Mouse (Mus musculus) lung, embryonic 14.5 days (tissue): ENCODE results near the gene Tbc1d13. TPM values are rescaled to one million over a fixed set of nuclear protein-coding genes. Genes with fewer than 3 reads are reported as not detected.

ENCODE experiments used
- ATAC-seq: fragments of 200-750 bp; cut with Nextera tagmentation; 2 replicates; pipeline ENCODE4 v1.8.0; 2017; ENCODE audit warnings: mild to moderate bottlenecking, moderate TSS enrichment, moderate library complexity; ENCODE audit not compliant: insufficient read depth
- DNase-seq: peaks from one replicate; pipeline ENCODE4 v3.0.0-alpha.2; 2015
- H3K27ac ChIP-seq: fragments of 300-500 bp; sonication (generic); 2 replicates; pipeline ENCODE4 v1.5.1; 2014; ENCODE audit warnings: low read depth, mild to moderate bottlenecking, moderate library complexity
- H3K27me3 ChIP-seq: fragments of 300-500 bp; sonication (generic); 2 replicates; pipeline ENCODE4 v1.6.1; 2014; ENCODE audit warnings: low read length, control low read depth; ENCODE audit not compliant: insufficient read depth
- H3K36me3 ChIP-seq: fragments of 300-500 bp; sonication (generic); 2 replicates; pipeline ENCODE4 v1.6.1; 2014; ENCODE audit warnings: control low read depth; ENCODE audit not compliant: insufficient read depth
- H3K4me1 ChIP-seq: fragments of 300-500 bp; sonication (generic); 2 replicates; pipeline ENCODE4 v1.6.1; 2014; ENCODE audit warnings: antibody characterized with exemption, control low read depth; ENCODE audit not compliant: insufficient read depth
- H3K4me2 ChIP-seq: fragments of 300-500 bp; sonication (generic); 2 replicates; pipeline ENCODE4 v1.6.1; 2014; ENCODE audit warnings: mild to moderate bottlenecking
- H3K4me3 ChIP-seq: fragments of 300-500 bp; sonication (generic); 2 replicates; pipeline ENCODE4 v1.5.1; 2014; ENCODE audit warnings: low read depth, low read length
- H3K9ac ChIP-seq: fragments of 300-500 bp; sonication (generic); 2 replicates; pipeline ENCODE4 v1.6.1; 2014
- H3K9me3 ChIP-seq: fragments of 300-500 bp; sonication (generic); 2 replicates; pipeline ENCODE4 v1.6.1; 2016; ENCODE audit warnings: low read depth, low read length, control low read depth
- CTCF ChIP-seq: IDR thresholded peaks from 2 replicates; pipeline ENCODE4 v1.5.1; 2016; ENCODE audit warnings: antibody characterized with exemption, low read depth
- WGBS: fragments of 180-500 bp; shearing (Covaris S2); extraction: QIAGEN DNeasy Blood & Tissue Kit; methylation state at CpG from one replicate; pipeline ENCODE4 v1.1.7; 2014; 5-methylcytosine and 5-hydroxymethylcytosine counted together
- polyA plus RNA-seq: library from polyadenylated mRNA; unstranded; fragments of >200 nt; fragmentation: Nextera tagmentation; extraction: Ambion mirVana; gene quantifications from 2 replicates; pipeline ENCODE4 v1.2.1, GENCODE M21; 2014

The Tbc1d13 gene
- 10.9 and 12.3 TPM in 2 replicates for polyA plus RNA-seq

DNA sequence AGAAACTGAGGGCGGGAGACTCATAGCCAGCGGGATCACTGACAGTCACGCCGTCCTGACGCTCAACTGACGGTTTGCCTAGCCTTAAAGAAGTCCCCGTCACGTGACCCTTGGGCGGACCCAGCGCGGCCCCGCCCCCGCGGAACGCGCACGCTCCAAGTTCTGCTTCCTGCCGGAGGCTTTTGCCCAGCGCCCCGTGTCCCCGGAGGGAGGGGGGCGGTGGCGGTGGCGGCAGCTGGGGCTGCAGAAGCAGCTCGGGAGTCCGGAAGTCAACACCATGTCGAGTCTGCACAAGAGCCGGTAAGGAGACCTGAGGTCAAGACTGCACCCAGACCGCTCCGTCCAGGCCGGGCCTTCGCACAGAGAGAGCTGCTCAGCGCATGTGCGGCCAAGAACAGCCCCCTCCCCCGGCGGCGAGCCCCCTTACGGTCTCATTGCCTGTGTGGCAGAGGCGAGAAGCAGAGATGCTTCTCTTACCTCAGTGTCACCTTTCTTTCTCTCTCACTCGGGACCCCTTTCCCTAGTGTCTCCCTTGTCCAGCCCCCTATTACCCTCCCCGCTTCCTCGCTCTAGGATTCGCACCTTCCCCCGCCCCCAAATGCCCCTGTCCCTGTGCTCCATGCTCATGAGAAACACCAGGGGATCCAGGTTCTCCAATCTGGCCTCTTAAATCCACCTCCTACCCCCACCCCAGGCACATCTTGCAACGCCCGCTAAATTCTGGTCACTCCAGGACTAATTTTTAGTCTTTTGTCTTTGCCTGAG, at the start of gene Tbc1d13:
Gene Tbc1d13, plus strand, starts transcription at position 134 of the 765 bp plus-strand sequence.
- Histone ChIP-seq H3K4me2 (peak within 1 kb of the TSS; percentile 67), H3K4me1 (peaks cover 5% of the 10 kb centered on the region; the same call in 1 of the 2 replicates), H3K27ac (peak within 1 kb of the TSS; percentile 83), H3K9me3 (no peaks in the 10 kb centered on the region), H3K4me3 (peak within 1 kb of the TSS; percentile 66), H3K9ac (peak within 1 kb of the TSS; percentile 71), H3K36me3 (peaks cover 31% of the 10 kb centered on the region), H3K27me3 (no peaks in the 10 kb centered on the region)
- TF ChIP-seq CTCF: no peak
- DNase-seq (peak; percentile 98), ATAC-seq (peak; percentile 95)
- WGBS: under 1% methylated on average over 46 of the region's 46 CpGs

DNA sequence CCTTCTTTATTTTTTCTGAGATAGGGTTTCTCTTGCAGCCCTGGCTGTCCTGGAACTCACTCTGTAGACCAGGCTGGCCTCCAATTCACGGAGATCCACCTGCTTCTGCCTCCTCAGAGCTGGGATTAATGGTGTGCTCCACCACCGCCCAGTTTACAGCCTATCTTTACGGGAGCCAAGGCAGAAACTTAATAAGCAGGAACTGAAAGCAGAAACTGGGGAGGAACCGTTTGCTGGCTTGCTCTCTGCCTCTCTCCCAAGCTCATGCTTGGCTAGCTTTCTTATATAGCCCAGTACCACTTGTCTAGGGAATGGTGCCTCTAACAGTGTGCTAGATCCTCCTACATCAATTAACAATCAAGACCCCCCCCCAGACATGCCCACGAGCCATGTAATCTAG, 49.4 kb upstream of the Tbc1d13 start:
- DNase-seq: no peak
- H3K4me3 ChIP-seq: no peak overlapping the region
- peak; percentile 23; the same call in 1 of the 2 replicates for ATAC-seq
- H3K4me2 ChIP-seq: peak overlapping the region; percentile 54
- H3K36me3 ChIP-seq: peaks cover 5% of the 10 kb centered on the region
- TF ChIP-seq CTCF: no peak
- H3K27me3 ChIP-seq: no peaks in the 10 kb centered on the region
- 53% methylated on average over 5 of the region's 5 CpGs for WGBS
- H3K9me3 ChIP-seq: no peaks in the 10 kb centered on the region
- H3K4me1 ChIP-seq: no peaks in the 10 kb centered on the region
- H3K9ac ChIP-seq: no peak overlapping the region; the same call in 1 of the 2 replicates
- no peak overlapping the region for H3K27ac ChIP-seq

DNA sequence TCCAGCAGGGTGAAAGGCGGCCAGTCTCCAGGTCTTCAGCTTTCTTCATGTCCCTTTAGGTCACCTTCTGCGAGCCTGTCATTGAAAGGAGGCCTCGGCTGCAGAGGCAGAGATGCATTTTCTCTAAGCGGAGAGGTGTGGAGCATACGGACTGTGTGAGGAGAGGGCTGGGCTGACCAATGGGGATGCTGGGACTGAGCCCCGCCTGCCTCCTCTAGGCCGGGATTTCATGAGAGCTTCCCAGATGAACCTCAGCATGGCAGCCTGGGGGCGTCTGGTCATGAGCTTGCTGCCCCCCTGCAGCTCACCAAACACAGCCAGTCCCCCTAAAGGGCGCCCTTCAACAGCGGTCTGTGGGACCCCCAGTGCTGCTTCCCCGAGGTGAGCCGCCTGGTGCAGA, 48.9 kb upstream of the Tbc1d13 start:
- peak overlapping the region; percentile 14 for H3K4me3 ChIP-seq
- peak overlapping the region; percentile 54 for H3K4me2 ChIP-seq
- WGBS: 11% methylated on average over 12 of the region's 12 CpGs
- H3K27ac ChIP-seq: no peak overlapping the region
- H3K36me3 ChIP-seq: peaks cover 5% of the 10 kb centered on the region
- DNase-seq (peak; percentile 43), ATAC-seq (peak; percentile 72)
- no peaks in the 10 kb centered on the region for H3K27me3 ChIP-seq
- H3K4me1 ChIP-seq: no peaks in the 10 kb centered on the region
- H3K9ac ChIP-seq: peak overlapping the region; percentile 34; the same call in 1 of the 2 replicates
- H3K9me3 ChIP-seq: no peaks in the 10 kb centered on the region
- TF ChIP-seq CTCF: no peak

DNA sequence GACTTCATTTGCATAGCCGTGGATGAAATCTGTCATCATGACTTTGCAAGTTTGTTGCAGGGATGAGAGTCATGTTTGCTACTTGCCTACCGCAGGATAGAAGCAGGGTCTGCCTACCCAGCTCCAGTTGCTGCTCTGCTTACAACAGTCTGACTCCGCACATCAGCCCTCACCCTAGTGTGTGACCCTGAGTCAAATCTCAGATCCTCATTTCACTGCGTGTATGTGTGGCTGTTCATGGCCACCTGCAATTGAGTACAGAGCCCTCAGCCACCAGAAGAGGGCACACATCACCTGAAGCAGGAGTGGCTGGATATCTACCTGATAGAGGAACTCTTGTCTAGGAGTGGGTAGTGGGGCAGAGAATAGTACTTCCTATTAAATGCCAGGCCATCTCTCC, 46.2 kb upstream of the Tbc1d13 start:
- Histone ChIP-seq H3K27me3 (no peaks in the 10 kb centered on the region), H3K27ac (no peak overlapping the region), H3K9ac (no peak overlapping the region), H3K4me1 (no peaks in the 10 kb centered on the region), H3K4me2 (no peak overlapping the region), H3K4me3 (no peak overlapping the region), H3K9me3 (no peaks in the 10 kb centered on the region), H3K36me3 (peaks cover 20% of the 10 kb centered on the region)
- DNase-seq (no peak), ATAC-seq (no peak)
- no peak for TF ChIP-seq CTCF
- 87% methylated on average over 4 of the region's 4 CpGs for WGBS

DNA sequence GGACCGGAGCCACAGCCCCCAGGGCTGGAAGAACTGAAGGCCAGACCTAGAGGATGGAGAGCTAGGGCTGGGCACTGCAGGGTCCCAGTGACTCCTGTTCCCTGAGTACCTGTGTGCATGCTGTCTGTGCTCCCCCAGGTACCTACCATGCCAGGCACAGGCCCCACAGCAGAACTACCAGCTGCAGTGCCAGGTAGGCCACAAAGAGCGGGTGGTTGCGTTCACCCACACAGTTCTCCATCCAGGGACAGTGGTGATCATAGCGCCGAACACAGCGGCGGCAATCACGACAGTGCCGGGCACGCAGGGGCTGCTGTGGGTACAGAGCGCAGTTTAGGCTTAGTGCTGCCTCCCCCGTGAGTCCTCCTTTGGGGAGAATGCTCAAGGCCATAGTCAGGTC, 42.0 kb upstream of the Tbc1d13 start:
- Histone ChIP-seq H3K36me3 (peaks cover 19% of the 10 kb centered on the region), H3K9ac (no peak overlapping the region), H3K4me2 (no peak overlapping the region), H3K27me3 (no peaks in the 10 kb centered on the region), H3K27ac (no peak overlapping the region), H3K9me3 (no peaks in the 10 kb centered on the region), H3K4me3 (no peak overlapping the region), H3K4me1 (peaks cover 8% of the 10 kb centered on the region; the same call in 1 of the 2 replicates)
- ATAC-seq: no peak
- WGBS: 95% methylated on average over 12 of the region's 12 CpGs
- DNase-seq: no peak
- TF ChIP-seq CTCF: no peak

DNA sequence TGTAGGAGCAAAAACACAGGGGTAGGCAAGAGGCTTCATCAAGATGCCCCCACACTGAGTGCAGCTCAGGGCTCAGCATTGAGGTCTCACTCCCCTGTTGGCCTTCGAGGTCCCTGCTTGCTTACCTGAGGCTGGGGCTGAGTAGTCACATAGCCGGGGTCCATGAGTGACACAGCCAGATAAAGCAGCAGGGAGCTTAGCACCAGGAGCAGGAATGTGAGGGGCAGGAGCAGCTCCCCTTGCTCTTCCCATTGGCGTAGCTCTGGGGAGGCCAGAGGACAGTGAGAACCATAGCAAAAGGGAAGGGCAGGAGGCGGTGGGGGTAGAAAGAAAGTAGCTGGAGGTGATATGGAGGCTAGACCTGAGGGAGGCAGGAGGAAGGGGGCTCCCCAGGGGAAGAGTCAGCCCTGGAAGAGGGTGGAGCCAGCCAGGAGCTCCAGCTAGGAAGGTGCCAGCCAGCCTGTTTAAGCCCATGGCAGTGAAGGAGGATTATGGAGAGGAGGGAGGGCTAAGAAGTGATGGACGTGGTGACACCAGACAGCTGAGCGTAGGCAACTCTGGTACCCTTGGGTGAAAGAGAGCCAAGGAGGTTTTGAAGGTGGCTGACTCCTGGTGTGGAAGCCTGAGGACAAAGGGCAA, 41.1 kb upstream of the Tbc1d13 start:
- H3K27ac ChIP-seq: no peak overlapping the region
- H3K4me1 ChIP-seq: peaks cover 8% of the 10 kb centered on the region; the same call in 1 of the 2 replicates
- ATAC-seq: no peak
- DNase-seq: no peak
- peak overlapping the region; percentile 92 for H3K4me2 ChIP-seq
- no peak for TF ChIP-seq CTCF
- WGBS: 41% methylated on average over 6 of the region's 6 CpGs
- H3K27me3 ChIP-seq: no peaks in the 10 kb centered on the region
- H3K36me3 ChIP-seq: peaks cover 18% of the 10 kb centered on the region; the same call in 1 of the 2 replicates
- peak overlapping the region; percentile 69 for H3K4me3 ChIP-seq
- H3K9me3 ChIP-seq: no peaks in the 10 kb centered on the region
- H3K9ac ChIP-seq: peak overlapping the region; percentile 69
